Mouse (Mus musculus): ENCODE results near the gene Rmi1.
"Not testable (repeated sequence)": the region's sequence is repeated elsewhere in the genome, so short reads cannot be mapped to it uniquely, and the experiment has no call there.

Gene Rmi1

GRCm38 (mm10) chr13:58458811-58459210 lies 56.8 kb downstream of the Rmi1 start:
- not testable (repeated sequence) for DNase-seq (ENCODE audit: extremely low spot score, low read depth, low spot score)
